Mouse (Mus musculus) E14TG2a.4 (cell line): ENCODE results near the gene Fam155a.

ENCODE experiments used
- CTCF ChIP-seq: conservative IDR thresholded peaks from 2 replicates; pipeline ENCODE4 v1.5.1; 2014; ENCODE audit warnings: low read length
- NANOG ChIP-seq: IDR thresholded peaks from 2 replicates; pipeline ENCODE4 v1.6.1; 2014; ENCODE audit warnings: borderline replicate concordance, low read length, mixed read lengths
- POU5F1 ChIP-seq: IDR thresholded peaks from 2 replicates; pipeline ENCODE4 v1.6.1; 2014; ENCODE audit warnings: low read length, borderline replicate concordance

GRCm38 (mm10) chr8:9810955-9811530 is 40.1 kb upstream of the Fam155a start:
- TF ChIP-seq CTCF = no peak
- TF ChIP-seq NANOG = no peak
- TF ChIP-seq POU5F1 = no peak
